Mouse (Mus musculus): ENCODE measurements around the gene Gm10181.

DNA sequence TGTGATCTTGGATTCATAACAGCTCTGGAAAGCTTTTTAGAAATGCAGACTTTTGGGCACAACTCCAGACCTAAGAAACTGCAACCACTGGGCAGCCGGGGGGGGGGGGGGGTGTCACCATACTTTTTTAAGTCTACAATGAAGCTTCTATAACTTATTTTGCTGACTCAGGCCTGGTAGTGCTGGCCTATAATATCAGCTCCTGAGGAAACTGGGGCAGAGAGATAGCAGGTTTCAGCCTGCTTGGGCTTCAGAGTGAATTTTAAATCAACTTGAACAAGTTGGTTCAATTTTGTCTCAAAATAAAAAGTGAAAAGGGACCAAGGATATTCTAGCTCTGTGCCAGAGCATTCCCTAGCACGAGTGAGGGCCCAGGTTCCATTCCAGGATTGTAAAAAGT is 40.3 kb upstream of the Gm10181 start:
- TF ChIP-seq CTCF (IDR thresholded peaks at IDR 0.05; ENCODE audit: extremely low read depth, insufficient read depth, insufficient read length, insufficient replicate concordance) (no peak), POLR2A (IDR thresholded peaks at IDR 0.05; ENCODE audit: low read depth, low read length) (no peak)
